Mouse (Mus musculus): ENCODE results near the gene Efnb2.

The Efnb2 gene

GRCm38 (mm10) chr8:8655346-8656340, 5.4 kb downstream of the Efnb2 start:
- no peak for DNase-seq (ENCODE audit: low spot score)

GRCm38 (mm10) chr8:8653906-8654489, 7.0 kb downstream of the Efnb2 start:
- no peak for DNase-seq (ENCODE audit: low spot score)

GRCm38 (mm10) chr8:8653343-8653742, 7.7 kb downstream of the Efnb2 start:
- no peak for DNase-seq (ENCODE audit: low spot score)

- no peak for DNase-seq (ENCODE audit: low spot score)
Observed at GRCm38 (mm10) chr8:8652388-8652787, 8.7 kb downstream of the Efnb2 start.

GRCm38 (mm10) chr8:8649944-8650343, 11.1 kb downstream of the Efnb2 start:
- peak; percentile 64 for DNase-seq (ENCODE audit: low spot score)

GRCm38 (mm10) chr8:8649536-8649935, 11.5 kb downstream of the Efnb2 start:
- peak; percentile 26 for DNase-seq (ENCODE audit: low spot score)

- DNase-seq (ENCODE audit: low spot score), result no peak
Observed at GRCm38 (mm10) chr8:8648686-8649085, 12.4 kb downstream of the Efnb2 start.

- no peak for DNase-seq (ENCODE audit: low spot score)
Observed at GRCm38 (mm10) chr8:8647824-8648223, 13.2 kb downstream of the Efnb2 start.

GRCm38 (mm10) chr8:8647319-8647718, 13.7 kb downstream of the Efnb2 start:
- peak; percentile 32 for DNase-seq (ENCODE audit: low spot score)

GRCm38 (mm10) chr8:8644160-8644915, 16.7 kb downstream of the Efnb2 start:
- no peak for DNase-seq (ENCODE audit: low spot score)

GRCm38 (mm10) chr8:8640264-8640588, 20.8 kb downstream of the Efnb2 start:
- no peak for DNase-seq (ENCODE audit: low spot score)

GRCm38 (mm10) chr8:8639569-8640263, 21.3 kb downstream of the Efnb2 start:
- DNase-seq (ENCODE audit: low spot score), result no peak

- no peak for DNase-seq (ENCODE audit: low spot score)
Observed at GRCm38 (mm10) chr8:8631394-8631793, 29.6 kb downstream of the Efnb2 start.

GRCm38 (mm10) chr8:8624017-8624416, 37.0 kb downstream of the Efnb2 start:
- DNase-seq (ENCODE audit: low spot score), result no peak

- DNase-seq (ENCODE audit: low spot score), result no peak
Observed at GRCm38 (mm10) chr8:8623486-8623885, 37.6 kb downstream of the Efnb2 start.

GRCm38 (mm10) chr8:8622476-8622875, 38.6 kb downstream of the Efnb2 start:
- no peak for DNase-seq (ENCODE audit: low spot score)

- no peak for DNase-seq (ENCODE audit: low spot score)
Observed at GRCm38 (mm10) chr8:8622031-8622430, 39.0 kb downstream of the Efnb2 start.

- DNase-seq (ENCODE audit: low spot score), result no peak
Observed at GRCm38 (mm10) chr8:8621236-8621917, 39.7 kb downstream of the Efnb2 start.

- no peak for DNase-seq (ENCODE audit: low spot score)
Observed at GRCm38 (mm10) chr8:8620536-8620935, 40.5 kb downstream of the Efnb2 start.

- no peak for DNase-seq (ENCODE audit: low spot score)
Observed at GRCm38 (mm10) chr8:8619221-8620194, 41.5 kb downstream of the Efnb2 start.

Data from adipocyte (in vitro differentiated cells).